Mouse (Mus musculus) E14TG2a.4 (cell line): ENCODE measurements at regions not wholly inside any gene's neighbourhood (a gene's known extent, or its start where the extent isn't known, plus 50 kb on each side); places are given as distances from the start of the nearest gene placed in this dataset.

ENCODE experiments used
- CTCF ChIP-seq: conservative IDR thresholded peaks from 2 replicates; pipeline ENCODE4 v1.5.1; 2014; ENCODE audit warnings: low read length
- NANOG ChIP-seq: IDR thresholded peaks from 2 replicates; pipeline ENCODE4 v1.6.1; 2014; ENCODE audit warnings: borderline replicate concordance, low read length, mixed read lengths
- POU5F1 ChIP-seq: IDR thresholded peaks from 2 replicates; pipeline ENCODE4 v1.6.1; 2014; ENCODE audit warnings: low read length, borderline replicate concordance

DNA sequence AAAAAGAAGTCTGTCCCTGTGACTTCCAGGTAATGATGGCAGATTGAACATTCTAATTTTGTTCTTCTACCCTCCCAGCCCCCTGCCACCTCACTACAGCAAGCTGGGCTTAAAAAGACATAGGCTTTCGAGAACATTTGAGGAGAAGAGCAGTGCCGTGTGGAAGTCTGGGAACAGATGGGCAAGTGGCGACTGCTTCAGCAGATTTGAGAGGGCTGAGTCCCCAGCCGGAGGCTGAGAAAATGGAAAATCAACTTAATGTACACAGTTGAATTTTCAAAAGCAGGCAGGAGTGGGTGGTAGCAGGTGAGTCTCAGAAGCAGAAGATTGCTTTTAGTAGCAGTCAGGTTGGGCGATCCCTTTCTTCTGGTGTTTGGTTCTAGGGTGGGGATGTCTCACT lies 110.2 kb upstream of the Ctbp2 start:
- TF ChIP-seq CTCF (no peak), POU5F1 (no peak), NANOG (no peak)
